Mouse (Mus musculus) megakaryocyte, embryonic 14.5 days (primary cell): Measurements from ENCODE around the gene Gm10181.

Source experiments
- FLI1 ChIP-seq: IDR thresholded peaks from 2 replicates; pipeline ENCODE4 v1.6.1; 2012; ENCODE audit warnings: low read length, inconsistent platforms, mixed read lengths
- GATA1 ChIP-seq: IDR thresholded peaks from 3 replicates; pipeline ENCODE4 v1.6.1; 2012; ENCODE audit warnings: mixed read lengths, low read length, inconsistent platforms, borderline replicate concordance

DNA sequence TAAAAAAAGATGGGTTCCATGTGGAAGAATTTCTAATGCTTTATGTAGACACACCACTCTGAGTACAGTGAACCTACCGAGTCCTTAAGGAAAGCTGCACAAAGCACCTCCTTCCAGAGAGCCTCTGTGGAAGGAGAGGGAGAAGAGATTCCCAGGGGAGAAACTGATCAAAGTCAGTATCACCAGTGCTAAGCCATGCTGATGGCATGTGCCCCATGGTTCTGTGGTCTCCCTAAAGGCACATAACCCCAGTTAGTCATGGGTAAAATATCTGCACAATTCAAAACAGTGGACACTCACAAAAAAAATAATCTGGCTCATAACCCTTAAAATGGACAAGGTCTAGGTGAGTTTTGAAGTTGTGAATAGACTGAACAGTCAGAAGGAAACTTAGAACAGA is 13.7 kb downstream of the Gm10181 start:
- TF ChIP-seq FLI1 (no peak), GATA1 (no peak)
